Mouse (Mus musculus) megakaryocyte-erythroid progenitor cell, adult 5-6 weeks (primary cell): ENCODE measurements at regions not wholly inside any gene's neighbourhood (a gene's known extent, or its start where the extent isn't known, plus 50 kb on each side); places are given as distances from the start of the nearest gene placed in this dataset.

Experiments used
- ATAC-seq: replicated peaks from 2 replicates; pipeline ENCODE4 v1.8.0; 2016; ENCODE audit warnings: mild to moderate bottlenecking, inconsistent platforms; ENCODE audit not compliant: severe bottlenecking, poor library complexity, low FRiP score, low TSS enrichment

DNA sequence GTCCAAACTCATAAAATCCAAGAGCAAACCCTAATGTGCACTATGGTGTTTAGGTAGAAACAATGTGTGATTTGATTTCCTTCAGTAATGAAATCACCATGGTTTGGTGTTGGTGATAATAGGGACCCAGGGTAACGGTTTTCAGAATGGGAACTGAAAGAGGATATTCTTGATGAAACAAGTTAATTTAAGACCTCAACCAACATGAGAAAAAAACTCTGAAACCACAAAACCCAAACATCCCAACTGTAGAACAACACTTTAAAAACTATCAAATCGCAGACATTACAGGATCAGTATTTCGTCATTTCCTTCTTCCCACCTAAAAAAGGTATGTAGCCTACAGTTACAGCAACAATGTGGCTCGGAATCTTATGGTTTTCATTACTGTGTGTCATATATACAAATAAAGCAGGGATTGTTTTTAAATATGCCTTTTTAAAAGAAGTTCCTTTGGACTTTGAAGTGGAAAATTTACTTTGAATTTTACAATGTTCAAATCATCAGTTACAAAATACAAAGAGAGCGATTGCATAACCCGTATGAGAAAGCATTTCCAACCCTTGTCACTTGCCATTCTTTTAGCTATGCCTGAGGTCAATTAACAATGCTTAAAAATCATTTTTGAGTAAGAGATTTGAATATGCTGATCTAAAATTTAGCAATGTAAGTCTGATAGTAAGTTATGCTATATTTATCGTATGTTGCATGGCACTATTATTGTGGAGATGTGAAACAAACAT is 76.6 kb upstream of the Itga1 start:
- no peak for ATAC-seq

DNA sequence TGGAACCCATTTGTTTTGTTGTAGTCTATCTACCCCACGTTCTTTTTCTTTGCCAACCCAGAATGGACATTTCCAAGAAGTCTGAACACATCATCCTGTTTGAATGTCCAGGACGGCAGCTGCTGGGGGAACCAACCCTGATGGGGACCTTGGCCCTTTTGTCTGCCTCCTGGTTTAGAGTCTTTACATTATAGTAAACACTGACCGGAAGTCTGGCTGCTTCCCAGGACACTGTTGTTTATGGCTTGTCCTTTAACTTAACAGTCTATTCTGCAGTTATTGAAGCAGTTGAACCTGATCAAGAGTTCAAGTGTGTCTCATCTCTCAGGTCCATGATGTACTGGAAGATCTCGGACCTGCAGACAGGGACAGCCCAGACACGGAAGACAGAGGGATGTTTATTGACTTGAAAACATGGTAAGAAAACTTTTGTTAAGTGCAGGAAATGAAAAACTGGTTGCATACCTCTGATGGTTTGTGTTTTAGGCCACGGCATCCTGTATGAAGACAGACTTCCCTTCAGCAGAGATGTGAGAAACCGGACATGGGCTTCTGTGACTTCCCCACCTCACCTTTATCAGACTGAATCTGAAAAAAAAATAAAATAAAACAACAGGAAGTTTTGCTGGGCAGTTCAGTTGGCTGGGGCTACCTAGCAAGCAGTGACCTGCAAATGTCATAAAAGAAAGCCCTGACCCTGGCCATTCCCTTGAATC is 69.7 kb upstream of the Itga1 start:
- no peak for ATAC-seq

DNA sequence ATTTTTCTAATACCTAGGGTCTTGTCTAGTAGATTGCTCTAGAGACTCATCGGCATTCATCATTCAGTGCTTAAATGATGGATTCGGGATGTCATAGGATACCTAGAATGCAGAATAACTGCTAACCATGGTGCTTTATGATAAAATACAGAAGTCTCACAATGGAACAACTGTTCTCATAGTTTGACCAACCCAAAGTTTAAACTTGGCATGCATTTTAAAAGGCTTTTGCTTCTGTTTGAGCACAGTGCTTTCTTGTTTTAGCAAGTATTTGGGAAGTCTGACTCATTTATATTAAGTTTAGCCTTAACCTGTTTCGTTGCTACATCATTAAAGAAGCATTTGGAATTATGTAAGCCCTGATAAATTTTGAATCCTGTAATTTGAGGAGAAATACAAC is 64.2 kb upstream of the Itga1 start:
- ATAC-seq: no peak

DNA sequence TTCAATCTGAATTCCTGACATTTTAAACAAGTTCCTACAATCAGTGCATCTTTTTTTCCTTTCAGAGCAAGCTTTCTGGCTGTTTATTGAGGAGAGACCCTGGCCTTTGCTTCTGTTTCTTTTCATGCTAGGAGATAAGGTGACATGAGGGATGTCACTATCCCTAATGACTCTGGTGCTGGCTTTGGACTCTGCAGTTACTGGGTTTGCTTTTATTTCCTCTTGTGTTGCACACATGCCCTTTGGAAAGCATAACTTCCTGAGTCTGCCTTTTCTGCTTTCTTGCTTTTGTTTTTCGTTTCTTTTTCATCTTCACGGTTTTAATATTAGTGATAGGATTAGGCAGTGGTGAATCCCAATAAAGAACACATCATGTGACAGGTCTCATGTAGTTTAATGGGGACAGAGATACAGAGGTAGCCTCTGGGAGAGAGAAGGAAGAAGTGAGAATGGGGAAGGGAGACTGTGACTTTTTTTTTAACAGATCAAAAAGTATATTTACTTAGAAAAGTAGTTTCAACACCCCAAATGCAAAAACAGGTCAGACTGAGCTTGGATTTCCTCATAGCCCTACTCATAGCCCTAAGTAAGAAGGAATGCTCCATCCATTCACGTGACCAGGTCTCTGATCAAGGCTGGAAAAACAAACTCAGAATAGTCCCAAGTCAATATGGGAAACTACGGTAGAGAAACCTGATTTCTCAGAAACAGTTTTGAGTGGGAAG is 61.1 kb upstream of the Itga1 start:
- ATAC-seq: no peak

DNA sequence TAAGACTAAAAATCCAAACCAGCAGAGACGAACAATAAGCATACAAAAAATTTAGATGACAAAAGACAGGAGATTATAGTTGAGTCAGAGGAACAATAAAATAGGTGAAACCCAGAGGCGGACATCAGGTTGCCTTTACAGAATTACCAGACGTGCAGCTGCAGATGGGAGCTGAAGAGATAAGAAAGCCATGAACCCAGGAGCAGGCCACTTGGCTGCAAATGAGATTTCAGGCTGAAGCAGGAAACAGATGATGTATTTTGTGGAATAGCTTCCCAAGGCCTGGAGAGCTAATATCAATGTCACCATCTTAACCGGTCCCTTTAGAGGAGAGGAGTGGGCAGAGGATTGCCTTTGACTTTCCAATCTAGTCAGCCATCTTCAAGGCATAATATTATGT is 57.6 kb upstream of the Itga1 start:
- ATAC-seq: no peak
